Mouse (Mus musculus): Measurements from ENCODE around the gene Gm5294. TPM values are rescaled to one million over a fixed set of nuclear protein-coding genes. Genes with fewer than 3 reads are reported as not detected.

The Gm5294 gene
- polyA plus RNA-seq (2015; fragmentation: Nextera tagmentation; extraction: Ambion mirVana): not detected in 2 replicates

GRCm38 (mm10) chr5:138819780-138820179 lies at the start of gene Gm5294:
TSS of gene Gm5294 (plus strand) at chr5:138820080.

Other genes starting within 250 kb of the Gm5294 start
- gene Zfp68, start 200.3 kb upstream of the Gm5294 start, polyA plus RNA-seq (2015; fragmentation: Nextera tagmentation; extraction: Ambion mirVana): 39.6 and 40.3 TPM in 2 replicates
- gene A430033K04Rik, start 197.2 kb upstream of the Gm5294 start, polyA plus RNA-seq (2015; fragmentation: Nextera tagmentation; extraction: Ambion mirVana): 11.9 and 13.6 TPM in 2 replicates
- 57.9 and 61.6 TPM in 2 replicates for gene Fam20c, start 65.6 kb upstream of the Gm5294 start, polyA plus RNA-seq (2015; fragmentation: Nextera tagmentation; extraction: Ambion mirVana)
- gene Pdgfa, start 177.3 kb downstream of the Gm5294 start, polyA plus RNA-seq (2015; fragmentation: Nextera tagmentation; extraction: Ambion mirVana): 63.1 and 71.3 TPM in 2 replicates

Measured in neural tube, postnatal 0 days (tissue).